Mouse (Mus musculus): ENCODE measurements at regions not wholly inside any gene's neighbourhood (a gene's known extent, or its start where the extent isn't known, plus 50 kb on each side); places are given as distances from the start of the nearest gene placed in this dataset.

GRCm38 (mm10) chr9:52591188-52591587 lies 88.4 kb downstream of the AI593442 start:
- DNase-seq (ENCODE audit: low spot score), result no peak

GRCm38 (mm10) chr9:52574066-52574465 lies 105.5 kb downstream of the AI593442 start:
- DNase-seq (ENCODE audit: low spot score), result no peak

GRCm38 (mm10) chr9:52551577-52552281 lies 127.9 kb downstream of the AI593442 start:
- DNase-seq (ENCODE audit: low spot score), result no peak

- no peak for DNase-seq (ENCODE audit: low spot score)
Measured at GRCm38 (mm10) chr9:52546071-52546470, 133.5 kb downstream of the AI593442 start.

- no peak for DNase-seq (ENCODE audit: low spot score)
Measured at GRCm38 (mm10) chr9:52539086-52539485, 140.5 kb downstream of the AI593442 start.

- no peak for DNase-seq (ENCODE audit: low spot score)
Measured at GRCm38 (mm10) chr9:52529444-52529915, 150.1 kb downstream of the AI593442 start.

GRCm38 (mm10) chr9:52500487-52500886 lies 179.1 kb downstream of the AI593442 start:
- DNase-seq (ENCODE audit: low spot score), result no peak

GRCm38 (mm10) chr9:52495483-52496270 lies 183.9 kb downstream of the AI593442 start:
- peak; percentile 54 for DNase-seq (ENCODE audit: low spot score)

- no peak for DNase-seq (ENCODE audit: low spot score)
Measured at GRCm38 (mm10) chr9:52492947-52493505, 186.6 kb downstream of the AI593442 start.

- DNase-seq (ENCODE audit: low spot score), result no peak
Measured at GRCm38 (mm10) chr9:52473555-52474196, 205.9 kb downstream of the AI593442 start.

GRCm38 (mm10) chr9:52472859-52473258 lies 206.7 kb downstream of the AI593442 start:
- no peak for DNase-seq (ENCODE audit: low spot score)

GRCm38 (mm10) chr9:52458518-52458917 lies 221.1 kb downstream of the AI593442 start:
- no peak for DNase-seq (ENCODE audit: low spot score)

GRCm38 (mm10) chr9:52454445-52454844 lies 225.1 kb downstream of the AI593442 start:
- DNase-seq (ENCODE audit: low spot score), result no peak

- DNase-seq (ENCODE audit: low spot score), result no peak
Measured at GRCm38 (mm10) chr9:52451792-52452191, 227.8 kb downstream of the AI593442 start.

GRCm38 (mm10) chr9:52448245-52448644 lies 231.3 kb downstream of the AI593442 start:
- no peak for DNase-seq (ENCODE audit: low spot score)

- no peak for DNase-seq (ENCODE audit: low spot score)
Measured at GRCm38 (mm10) chr9:52443228-52443627, 236.4 kb downstream of the AI593442 start.

- no peak for DNase-seq (ENCODE audit: low spot score)
Measured at GRCm38 (mm10) chr9:52434215-52434614, 245.4 kb downstream of the AI593442 start.

GRCm38 (mm10) chr9:52425413-52425812 lies 254.2 kb downstream of the AI593442 start:
- no peak for DNase-seq (ENCODE audit: low spot score)

- no peak for DNase-seq (ENCODE audit: low spot score)
Measured at GRCm38 (mm10) chr9:52422622-52423021, 254.2 kb upstream of the Zc3h12c start.

- no peak for DNase-seq (ENCODE audit: low spot score)
Measured at GRCm38 (mm10) chr9:52415706-52416105, 247.3 kb upstream of the Zc3h12c start.

- DNase-seq (ENCODE audit: low spot score), result no peak
Measured at GRCm38 (mm10) chr9:52407841-52408240, 239.5 kb upstream of the Zc3h12c start.

- no peak for DNase-seq (ENCODE audit: low spot score)
Measured at GRCm38 (mm10) chr9:52402496-52402895, 234.1 kb upstream of the Zc3h12c start.

Measured in embryo, embryonic 10 days (tissue).